Mouse (Mus musculus) liver, adult 2 months (tissue): ENCODE results near the gene Ube4b.

Source experiments
- CTCF ChIP-seq: fragments of 200-500 bp; IDR thresholded peaks from 2 replicates; pipeline ENCODE4 v1.5.1; 2011; ENCODE audit warnings: low read depth, low read length, control low read depth
- POLR2A ChIP-seq: fragments of 200-500 bp; IDR thresholded peaks from 2 replicates; pipeline ENCODE4 v1.6.1; 2011; ENCODE audit warnings: low read length, control low read depth; ENCODE audit not compliant: insufficient read depth; ENCODE audit errors: extremely low read depth

- TF ChIP-seq CTCF (no peak), POLR2A (no peak)
Observed at GRCm38 (mm10) chr4:149339426-149340214, 86.9 kb downstream of the Ube4b start.
